Mouse (Mus musculus) testis, adult 2 months (tissue): ENCODE measurements around the gene Sash3. TPM values are rescaled to one million over a fixed set of nuclear protein-coding genes. Genes with fewer than 3 reads are reported as not detected.

Experiments used
- H3K27ac ChIP-seq: fragments of 200-500 bp; 2 replicates; pipeline ENCODE4 v1.5.1; 2012; ENCODE audit warnings: low read depth, low read length; ENCODE audit not compliant: control insufficient read depth, insufficient read depth
- H3K27me3 ChIP-seq: fragments of 200-500 bp; 2 replicates; pipeline ENCODE4 v1.6.1; 2012; ENCODE audit warnings: mild to moderate bottlenecking, low read length, moderate library complexity; ENCODE audit not compliant: control insufficient read depth, insufficient read depth
- H3K36me3 ChIP-seq: fragments of 200-500 bp; 2 replicates; pipeline ENCODE4 v1.6.1; 2012; ENCODE audit warnings: mild to moderate bottlenecking, low read length; ENCODE audit not compliant: control insufficient read depth, insufficient read depth
- H3K4me1 ChIP-seq: fragments of 200-500 bp; 2 replicates; pipeline ENCODE4 v1.6.1; 2012; ENCODE audit warnings: low read length; ENCODE audit not compliant: control insufficient read depth, insufficient read depth
- H3K4me3 ChIP-seq: fragments of 200-500 bp; 2 replicates; pipeline ENCODE4 v1.5.1; 2012; ENCODE audit warnings: low read depth, mild to moderate bottlenecking, low read length, moderate library complexity, mixed read lengths; ENCODE audit not compliant: control insufficient read depth
- CTCF ChIP-seq: fragments of 200-500 bp; IDR thresholded peaks from 2 replicates; pipeline ENCODE4 v1.5.1; 2012; ENCODE audit warnings: low read depth, mild to moderate bottlenecking, inconsistent platforms, low read length, moderate library complexity; ENCODE audit not compliant: control insufficient read depth, insufficient read depth, insufficient replicate concordance
- POLR2A ChIP-seq: fragments of 200-500 bp; IDR thresholded peaks from 2 replicates; pipeline ENCODE4 v1.6.1; 2012; ENCODE audit warnings: low read depth, mild to moderate bottlenecking, inconsistent platforms, low read length, moderate library complexity; ENCODE audit not compliant: control insufficient read depth
- polyA plus RNA-seq: library from polyadenylated mRNA; depleted of rRNA; stranded (reverse); fragments of >200 nt; gene quantifications from 2 replicates; pipeline ENCODE4 v1.2.3, GENCODE M21; 2012

The Sash3 gene
- polyA plus RNA-seq, 1 experiment: 0.75 TPM

DNA sequence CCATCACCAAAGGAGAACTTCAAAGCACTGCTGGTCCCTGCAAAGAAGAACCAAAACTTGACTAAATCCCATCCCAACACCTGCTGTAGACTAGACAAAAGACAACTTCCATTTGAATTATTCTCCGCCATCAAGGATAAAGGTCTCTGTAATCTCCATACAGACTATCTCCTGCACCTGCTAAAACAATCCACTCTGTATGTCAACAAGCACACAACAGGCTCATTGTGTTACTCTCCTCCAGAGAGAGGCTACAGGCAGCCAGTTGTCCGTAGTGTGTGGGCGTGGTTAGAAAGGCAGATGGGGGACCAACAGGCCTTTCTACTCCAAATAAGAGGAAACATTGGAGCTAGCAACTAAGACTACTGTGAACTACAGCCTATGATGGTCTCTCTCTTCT is 51.6 kb downstream of the Sash3 start:
- no peaks in the 10 kb centered on the region for H3K36me3 ChIP-seq
- no peak overlapping the region for H3K4me3 ChIP-seq
- H3K27me3 ChIP-seq: no peaks in the 10 kb centered on the region
- no peaks in the 10 kb centered on the region for H3K4me1 ChIP-seq
- TF ChIP-seq CTCF: no peak
- TF ChIP-seq POLR2A: no peak
- no peak overlapping the region for H3K27ac ChIP-seq

DNA sequence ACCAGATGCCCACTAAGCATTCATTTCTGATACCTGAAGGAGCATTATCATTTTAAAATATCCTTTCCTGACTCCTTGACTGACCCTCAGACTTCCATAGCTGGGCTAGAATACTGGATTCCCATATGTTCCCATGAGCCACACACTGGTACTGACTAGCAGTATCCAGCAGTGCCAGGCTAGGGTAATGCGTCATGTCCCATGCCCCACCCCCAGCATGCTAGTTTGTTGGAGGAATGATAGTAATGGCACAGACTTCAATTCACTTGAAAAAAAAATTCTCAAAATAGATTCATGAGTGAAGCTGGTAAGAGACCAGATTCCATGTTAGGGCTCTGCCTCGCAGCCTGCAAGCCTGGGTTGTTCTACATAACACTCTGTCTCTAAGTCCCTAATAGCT is 52.8 kb downstream of the Sash3 start:
- Histone ChIP-seq H3K36me3 (no peaks in the 10 kb centered on the region), H3K27me3 (no peaks in the 10 kb centered on the region)
- TF ChIP-seq POLR2A: no peak
- no peak for TF ChIP-seq CTCF

DNA sequence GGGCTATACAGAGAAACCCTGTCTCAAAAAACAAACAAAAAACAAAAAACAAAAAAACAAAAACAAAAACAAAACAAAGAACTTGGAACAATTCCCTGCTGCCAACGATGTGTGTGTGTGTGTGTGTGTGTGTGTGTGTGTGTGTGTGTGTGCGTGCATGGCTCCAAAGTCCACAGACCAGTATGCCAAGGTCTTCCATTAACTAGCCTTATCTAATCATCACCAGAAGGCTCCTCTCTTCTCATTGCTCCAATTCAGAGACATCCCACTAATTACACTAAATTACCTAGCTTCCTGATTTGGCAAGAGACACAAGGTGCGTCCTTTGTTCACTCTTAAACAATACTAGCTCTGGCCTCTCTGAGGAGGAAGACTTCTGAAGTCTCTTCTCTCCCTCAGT is 54.5 kb downstream of the Sash3 start:
- no peaks in the 10 kb centered on the region for H3K36me3 ChIP-seq
- TF ChIP-seq POLR2A: no peak
- no peak for TF ChIP-seq CTCF
- no peaks in the 10 kb centered on the region for H3K4me1 ChIP-seq
- H3K27ac ChIP-seq: no peak overlapping the region
- no peaks in the 10 kb centered on the region for H3K27me3 ChIP-seq
- no peak overlapping the region for H3K4me3 ChIP-seq

More for the DNA sequence above, 52.8 kb downstream of the Sash3 start:
- H3K27ac ChIP-seq: no peak overlapping the region
- H3K4me3 ChIP-seq: no peak overlapping the region
- no peaks in the 10 kb centered on the region for H3K4me1 ChIP-seq

DNA sequence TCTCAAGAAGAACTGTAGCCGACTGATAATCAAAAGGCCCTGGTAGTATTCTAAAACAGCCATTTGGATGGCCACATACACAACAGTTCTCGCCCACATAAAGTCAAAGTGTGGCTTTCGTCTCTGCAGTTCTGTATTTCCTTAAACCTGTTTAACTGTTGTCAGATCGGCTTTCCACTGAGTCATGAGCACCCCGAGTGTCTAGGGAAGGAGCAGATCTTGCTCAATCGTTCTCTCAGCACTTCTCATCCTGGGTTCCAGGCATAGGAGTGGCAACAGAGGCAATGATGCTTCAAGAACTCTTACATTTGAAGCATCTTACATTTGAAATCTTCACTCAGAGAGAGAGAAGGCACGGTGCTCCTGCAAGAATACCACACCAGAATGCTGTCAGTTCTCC is 55.7 kb downstream of the Sash3 start:
- H3K4me1 ChIP-seq: no peaks in the 10 kb centered on the region
- no peak overlapping the region for H3K27ac ChIP-seq
- H3K36me3 ChIP-seq: no peaks in the 10 kb centered on the region

DNA sequence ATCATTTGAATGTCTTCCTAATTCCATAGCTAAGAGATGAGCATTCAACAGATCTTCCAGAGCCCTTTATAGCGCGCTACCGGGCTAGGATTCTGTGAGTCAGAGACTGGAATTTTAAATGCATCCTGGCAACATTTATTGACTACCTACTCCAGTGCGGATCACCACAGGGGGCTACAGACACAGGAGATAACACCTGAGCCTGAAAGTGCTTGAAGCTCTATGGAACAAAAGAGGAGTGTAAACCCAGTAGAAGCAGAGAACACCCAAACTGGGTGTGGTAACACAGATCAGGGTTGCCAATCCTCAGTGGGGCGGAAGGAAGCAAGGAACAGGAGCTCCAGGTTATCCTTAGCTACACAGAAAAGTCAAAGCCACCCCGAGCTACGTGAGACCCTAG is 56.2 kb downstream of the Sash3 start:
- Histone ChIP-seq H3K27ac (no peak overlapping the region), H3K36me3 (no peaks in the 10 kb centered on the region), H3K27me3 (no peaks in the 10 kb centered on the region), H3K4me3 (no peak overlapping the region), H3K4me1 (no peaks in the 10 kb centered on the region)
- no peak for TF ChIP-seq CTCF
- TF ChIP-seq POLR2A: no peak

More for the DNA sequence above, 55.7 kb downstream of the Sash3 start:
- TF ChIP-seq CTCF: no peak
- no peak for TF ChIP-seq POLR2A
- Histone ChIP-seq H3K4me3 (no peak overlapping the region), H3K27me3 (no peaks in the 10 kb centered on the region)

DNA sequence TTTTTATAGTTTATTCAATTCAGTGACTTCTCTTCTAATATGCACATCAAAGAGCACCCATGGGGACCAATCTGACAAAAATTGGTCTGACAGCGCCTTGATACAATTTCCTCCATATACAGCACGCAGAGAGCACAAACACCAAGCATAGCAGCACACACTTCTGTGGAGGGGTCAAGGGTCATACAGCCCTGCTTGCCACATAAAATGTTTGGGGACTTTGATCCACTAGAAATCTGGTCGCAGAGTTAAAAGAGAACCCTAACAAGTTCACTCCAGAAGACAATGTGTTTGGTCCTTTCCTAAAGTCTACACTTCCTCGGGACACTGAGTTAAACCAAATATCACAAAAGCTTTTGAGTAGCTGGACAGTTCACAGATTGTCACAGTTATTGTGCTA is 56.8 kb downstream of the Sash3 start:
- no peaks in the 10 kb centered on the region for H3K4me1 ChIP-seq
- no peak for TF ChIP-seq POLR2A
- TF ChIP-seq CTCF: no peak
- H3K36me3 ChIP-seq: no peaks in the 10 kb centered on the region
- no peak overlapping the region for H3K27ac ChIP-seq
- H3K27me3 ChIP-seq: no peaks in the 10 kb centered on the region
- H3K4me3 ChIP-seq: no peak overlapping the region

DNA sequence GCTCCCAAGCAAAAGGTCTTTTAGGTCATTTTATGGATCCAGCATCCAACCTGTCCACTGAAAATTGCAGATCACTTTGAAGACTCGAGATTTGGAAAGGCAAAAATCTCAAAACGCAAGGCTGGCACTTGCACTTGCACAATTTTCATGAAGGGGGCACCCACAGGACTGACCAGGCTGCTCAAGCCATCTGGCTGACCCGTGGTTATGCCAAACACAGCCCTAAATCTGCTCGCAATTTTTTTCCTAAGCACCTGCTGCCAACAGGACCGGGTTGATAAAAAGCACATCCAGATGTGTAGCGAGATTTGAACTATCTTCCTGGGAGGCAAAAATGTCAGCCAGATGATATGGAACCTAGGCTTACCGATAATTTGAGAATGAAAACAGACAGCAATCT is 57.5 kb downstream of the Sash3 start:
- Histone ChIP-seq H3K27me3 (no peaks in the 10 kb centered on the region), H3K4me1 (0 out of 2 replicates have a peak, but pooled peaks cover under 1% of the 10 kb centered on the region), H3K36me3 (no peaks in the 10 kb centered on the region), H3K27ac (no peak overlapping the region), H3K4me3 (no peak overlapping the region)
- no peak for TF ChIP-seq CTCF
- TF ChIP-seq POLR2A: no peak

DNA sequence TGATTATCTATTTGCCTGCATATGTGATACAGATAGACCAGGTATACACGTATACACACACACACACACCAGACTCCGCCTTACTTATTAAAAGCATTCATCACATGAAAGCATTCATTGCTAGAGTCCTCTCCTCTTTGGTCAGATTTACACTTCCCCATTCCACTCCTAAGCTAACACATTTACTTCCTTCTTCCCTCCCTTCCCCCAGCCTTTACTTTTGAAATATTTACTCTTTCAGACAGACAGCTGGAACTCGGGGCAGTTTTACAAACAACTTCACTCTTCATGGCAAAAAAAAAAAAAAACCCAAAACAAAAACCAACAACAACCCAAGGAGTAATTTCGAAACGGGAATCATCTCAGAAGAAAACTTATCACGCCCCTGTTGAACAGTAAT is 58.2 kb downstream of the Sash3 start:
- no peaks in the 10 kb centered on the region for H3K36me3 ChIP-seq
- H3K27me3 ChIP-seq: no peaks in the 10 kb centered on the region
- H3K4me3 ChIP-seq: no peak overlapping the region
- TF ChIP-seq CTCF (no peak), POLR2A (no peak)
- no peak overlapping the region for H3K27ac ChIP-seq
- 0 out of 2 replicates have a peak, but pooled peaks cover 2% of the 10 kb centered on the region for H3K4me1 ChIP-seq
